Mouse (Mus musculus): ENCODE results near the gene Ubr4. TPM values are rescaled to one million over a fixed set of nuclear protein-coding genes. Genes with fewer than 3 reads are reported as not detected.

The Ubr4 gene
- total RNA-seq, 2 experiments from 2014 or later = 87.4 to 98.3 TPM

- intact Hi-C loops (cut with DNase I) = no loop called here
- DNase-seq (ENCODE audit: low spot score) = no peak
Measured at GRCm38 (mm10) chr4:139417868-139418267, 65.5 kb downstream of the Ubr4 start.

- intact Hi-C loops (cut with DNase I) = no loop called here
- no peak for DNase-seq (ENCODE audit: low spot score)
Measured at GRCm38 (mm10) chr4:139421621-139422020, 69.2 kb downstream of the Ubr4 start.

- intact Hi-C loops (cut with DNase I) = no loop called here
- DNase-seq (ENCODE audit: low spot score) = no peak
Measured at GRCm38 (mm10) chr4:139422409-139422808, 70.0 kb downstream of the Ubr4 start.

GRCm38 (mm10) chr4:139423270-139423669 lies 70.9 kb downstream of the Ubr4 start:
- intact Hi-C loops (cut with DNase I) = no loop called here
- DNase-seq (ENCODE audit: low spot score) = no peak

GRCm38 (mm10) chr4:139430176-139430575 lies 77.8 kb downstream of the Ubr4 start:
- intact Hi-C loops (cut with DNase I) = no loop called here
- DNase-seq (ENCODE audit: low spot score) = peak; percentile 61

GRCm38 (mm10) chr4:139430891-139431290 lies 78.5 kb downstream of the Ubr4 start:
- no peak for DNase-seq (ENCODE audit: low spot score)
- intact Hi-C loops (cut with DNase I) = no loop called here

GRCm38 (mm10) chr4:139432966-139433765 lies 80.8 kb downstream of the Ubr4 start:
- no peak for DNase-seq (ENCODE audit: low spot score)
- intact Hi-C loops (cut with DNase I) = no loop called here

- DNase-seq (ENCODE audit: low spot score) = no peak
- intact Hi-C loops (cut with DNase I) = no loop called here
Measured at GRCm38 (mm10) chr4:139441244-139441643, 88.8 kb downstream of the Ubr4 start.

GRCm38 (mm10) chr4:139441806-139442205 lies 89.4 kb downstream of the Ubr4 start:
- intact Hi-C loops (cut with DNase I) = no loop called here
- DNase-seq (ENCODE audit: low spot score) = no peak

- intact Hi-C loops (cut with DNase I) = no loop called here
- DNase-seq (ENCODE audit: low spot score) = no peak
Measured at GRCm38 (mm10) chr4:139442391-139443355, 90.3 kb downstream of the Ubr4 start.

GRCm38 (mm10) chr4:139444315-139444714 lies 91.9 kb downstream of the Ubr4 start:
- intact Hi-C loops (cut with DNase I) = no loop called here
- DNase-seq (ENCODE audit: low spot score) = no peak

GRCm38 (mm10) chr4:139446176-139446575 lies 93.8 kb downstream of the Ubr4 start:
- intact Hi-C loops (cut with DNase I) = no loop called here

GRCm38 (mm10) chr4:139446731-139447675 lies 94.6 kb downstream of the Ubr4 start:
- DNase-seq (ENCODE audit: low spot score) = no peak
- intact Hi-C loops (cut with DNase I) = no loop called here

More at GRCm38 (mm10) chr4:139446176-139446575, 93.8 kb downstream of the Ubr4 start:
- DNase-seq (ENCODE audit: low spot score) = no peak

- intact Hi-C loops (cut with DNase I) = no loop called here
- no peak for DNase-seq (ENCODE audit: low spot score)
Measured at GRCm38 (mm10) chr4:139452944-139453700, 100.7 kb downstream of the Ubr4 start.

GRCm38 (mm10) chr4:139454339-139454738 lies 101.9 kb downstream of the Ubr4 start:
- intact Hi-C loops (cut with DNase I) = no loop called here
- no peak for DNase-seq (ENCODE audit: low spot score)

GRCm38 (mm10) chr4:139459970-139460369 lies 107.6 kb downstream of the Ubr4 start:
- DNase-seq (ENCODE audit: low spot score) = no peak
- intact Hi-C loops (cut with DNase I) = no loop called here

GRCm38 (mm10) chr4:139464163-139464562 lies 111.8 kb downstream of the Ubr4 start:
- intact Hi-C loops (cut with DNase I) = no loop called here
- no peak for DNase-seq (ENCODE audit: low spot score)

- DNase-seq (ENCODE audit: low spot score) = no peak
- intact Hi-C loops (cut with DNase I) = no loop called here
Measured at GRCm38 (mm10) chr4:139466541-139466940, 114.1 kb downstream of the Ubr4 start.

- DNase-seq (ENCODE audit: low spot score) = peak; percentile 49
- intact Hi-C loops (cut with DNase I) = loop anchor here (1.0 to 10.0 kb wide), 4 partner anchors 102 to 385 kb away; no protein-coding TSS in a partner anchor
Measured at GRCm38 (mm10) chr4:139470198-139470597, 117.8 kb downstream of the Ubr4 start.
